Mouse (Mus musculus): ENCODE results near the gene Cdkal1. TPM values are rescaled to one million over a fixed set of nuclear protein-coding genes. Genes with fewer than 3 reads are reported as not detected.
A peak's percentile ranks its signal among the peaks of the same experiment; 100 is the strongest.

Gene Cdkal1
- total and polyA plus RNA-seq, 2 experiments from 2014 or later: 17.4 to 17.6 TPM

- Histone ChIP-seq H3K36me3 (ENCODE audit: insufficient read depth, low read length) (no peaks in the 10 kb centered on the region), H3K4me2 (ENCODE audit: low read depth, low read length, poor library complexity, severe bottlenecking) (no peak overlapping the region), H3K4me1 (ENCODE audit: insufficient read depth, low read length) (no peaks in the 10 kb centered on the region), H3K9ac (replicated peaks; ENCODE audit: low read length, poor library complexity, severe bottlenecking) (no peak overlapping the region), H3K27me3 (ENCODE audit: insufficient read depth, low read length) (no peaks in the 10 kb centered on the region), H3K4me3 (ENCODE audit: low read depth, low read length) (no peak overlapping the region), H3K27ac (ENCODE audit: low read depth, low read length) (no peak overlapping the region), H3K9me3 (ENCODE audit: low read length) (no peaks in the 10 kb centered on the region)
- no peak for ATAC-seq (ENCODE audit: low FRiP score)
- no peak for DNase-seq (ENCODE audit: low spot score)
- TF ChIP-seq CTCF (IDR thresholded peaks at IDR 0.05): no peak
- WGBS: 65% methylated on average over 4 of the region's 4 CpGs
These were observed 425.6 kb downstream of the Cdkal1 start for GRCm38 (mm10) chr13:29429877-29430276.

GRCm38 (mm10) chr13:29429196-29429595 is 426.3 kb downstream of the Cdkal1 start:
- ATAC-seq (ENCODE audit: low FRiP score) (no peak), DNase-seq (ENCODE audit: low spot score) (no peak)
- no peaks in the 10 kb centered on the region for H3K9me3 ChIP-seq (ENCODE audit: low read length)
- H3K4me3 ChIP-seq (ENCODE audit: low read depth, low read length): no peak overlapping the region
- TF ChIP-seq CTCF (IDR thresholded peaks at IDR 0.05): no peak
- no peaks in the 10 kb centered on the region for H3K27me3 ChIP-seq (ENCODE audit: insufficient read depth, low read length)
- no peak overlapping the region for H3K9ac ChIP-seq (replicated peaks; ENCODE audit: low read length, poor library complexity, severe bottlenecking)
- H3K27ac ChIP-seq (ENCODE audit: low read depth, low read length): no peak overlapping the region
- no peaks in the 10 kb centered on the region for H3K36me3 ChIP-seq (ENCODE audit: insufficient read depth, low read length)
- H3K4me1 ChIP-seq (ENCODE audit: insufficient read depth, low read length): no peaks in the 10 kb centered on the region
- no peak overlapping the region for H3K4me2 ChIP-seq (ENCODE audit: low read depth, low read length, poor library complexity, severe bottlenecking)
- 91% methylated on average over 6 of the region's 6 CpGs for WGBS

- H3K4me1 ChIP-seq (ENCODE audit: insufficient read depth, low read length): peaks cover 6% of the 10 kb centered on the region
- H3K4me3 ChIP-seq (ENCODE audit: low read depth, low read length): no peak overlapping the region
- TF ChIP-seq CTCF (IDR thresholded peaks at IDR 0.05): no peak
- no peak overlapping the region for H3K4me2 ChIP-seq (ENCODE audit: low read depth, low read length, poor library complexity, severe bottlenecking)
- DNase-seq (ENCODE audit: low spot score) (peak; percentile 82), ATAC-seq (ENCODE audit: low FRiP score) (peak; percentile 47)
- H3K9me3 ChIP-seq (ENCODE audit: low read length): no peaks in the 10 kb centered on the region
- no peaks in the 10 kb centered on the region for H3K27me3 ChIP-seq (ENCODE audit: insufficient read depth, low read length)
- H3K36me3 ChIP-seq (ENCODE audit: insufficient read depth, low read length): no peaks in the 10 kb centered on the region
- H3K27ac ChIP-seq (ENCODE audit: low read depth, low read length): peak overlapping the region; percentile 55; the same call in 1 of the 2 replicates
- WGBS: 20% methylated on average over 8 of the region's 8 CpGs
- H3K9ac ChIP-seq (replicated peaks; ENCODE audit: low read length, poor library complexity, severe bottlenecking): no peak overlapping the region
These were observed 438.9 kb downstream of the Cdkal1 start for GRCm38 (mm10) chr13:29416450-29417136.

GRCm38 (mm10) chr13:29415967-29416366 is 439.5 kb downstream of the Cdkal1 start:
- WGBS: 13% methylated on average over 2 of the region's 2 CpGs
- H3K27me3 ChIP-seq (ENCODE audit: insufficient read depth, low read length): no peaks in the 10 kb centered on the region
- TF ChIP-seq CTCF (IDR thresholded peaks at IDR 0.05): no peak
- ATAC-seq (ENCODE audit: low FRiP score): no peak; the same call in 1 of the 2 replicates
- H3K4me2 ChIP-seq (ENCODE audit: low read depth, low read length, poor library complexity, severe bottlenecking): no peak overlapping the region
- peak overlapping the region; percentile 55 for H3K27ac ChIP-seq (ENCODE audit: low read depth, low read length)
- no peaks in the 10 kb centered on the region for H3K9me3 ChIP-seq (ENCODE audit: low read length)
- no peak overlapping the region for H3K9ac ChIP-seq (replicated peaks; ENCODE audit: low read length, poor library complexity, severe bottlenecking)
- DNase-seq (ENCODE audit: low spot score): peak; percentile 39
- H3K4me3 ChIP-seq (ENCODE audit: low read depth, low read length): no peak overlapping the region
- peaks cover 6% of the 10 kb centered on the region for H3K4me1 ChIP-seq (ENCODE audit: insufficient read depth, low read length)
- no peaks in the 10 kb centered on the region for H3K36me3 ChIP-seq (ENCODE audit: insufficient read depth, low read length)

GRCm38 (mm10) chr13:29414878-29415277 is 440.6 kb downstream of the Cdkal1 start:
- Histone ChIP-seq H3K36me3 (ENCODE audit: insufficient read depth, low read length) (no peaks in the 10 kb centered on the region), H3K4me1 (ENCODE audit: insufficient read depth, low read length) (peaks cover 6% of the 10 kb centered on the region), H3K27me3 (ENCODE audit: insufficient read depth, low read length) (no peaks in the 10 kb centered on the region), H3K9me3 (ENCODE audit: low read length) (no peaks in the 10 kb centered on the region), H3K4me3 (ENCODE audit: low read depth, low read length) (no peak overlapping the region), H3K4me2 (ENCODE audit: low read depth, low read length, poor library complexity, severe bottlenecking) (no peak overlapping the region), H3K9ac (replicated peaks; ENCODE audit: low read length, poor library complexity, severe bottlenecking) (no peak overlapping the region), H3K27ac (ENCODE audit: low read depth, low read length) (0 out of 2 replicates have a peak overlapping the region, but pooled peaks have one; percentile 14)
- ATAC-seq (ENCODE audit: low FRiP score): no peak
- peak; percentile 45 for DNase-seq (ENCODE audit: low spot score)
- 25% methylated on average over 6 of the region's 6 CpGs for WGBS
- TF ChIP-seq CTCF (IDR thresholded peaks at IDR 0.05): no peak

GRCm38 (mm10) chr13:29414470-29414869 is 441.0 kb downstream of the Cdkal1 start:
- H3K27ac ChIP-seq (ENCODE audit: low read depth, low read length): 0 out of 2 replicates have a peak overlapping the region, but pooled peaks have one; percentile 14
- DNase-seq (ENCODE audit: low spot score) (no peak), ATAC-seq (ENCODE audit: low FRiP score) (no peak)
- H3K9ac ChIP-seq (replicated peaks; ENCODE audit: low read length, poor library complexity, severe bottlenecking): no peak overlapping the region
- H3K4me2 ChIP-seq (ENCODE audit: low read depth, low read length, poor library complexity, severe bottlenecking): no peak overlapping the region
- no peak overlapping the region for H3K4me3 ChIP-seq (ENCODE audit: low read depth, low read length)
- H3K4me1 ChIP-seq (ENCODE audit: insufficient read depth, low read length): peaks cover 6% of the 10 kb centered on the region
- H3K27me3 ChIP-seq (ENCODE audit: insufficient read depth, low read length): no peaks in the 10 kb centered on the region
- TF ChIP-seq CTCF (IDR thresholded peaks at IDR 0.05): no peak
- no peaks in the 10 kb centered on the region for H3K9me3 ChIP-seq (ENCODE audit: low read length)
- 25% methylated on average over 3 of the region's 3 CpGs for WGBS
- H3K36me3 ChIP-seq (ENCODE audit: insufficient read depth, low read length): no peaks in the 10 kb centered on the region
